Mouse (Mus musculus): ENCODE data around the gene Dbp. TPM values are rescaled to one million over a fixed set of nuclear protein-coding genes. Genes with fewer than 3 reads are reported as not detected.
A peak's percentile ranks its signal among the peaks of the same experiment; 100 is the strongest.

Gene Dbp
- polyA plus RNA-seq, 1 experiment from 2014 or later, result 3.2 TPM

DNA sequence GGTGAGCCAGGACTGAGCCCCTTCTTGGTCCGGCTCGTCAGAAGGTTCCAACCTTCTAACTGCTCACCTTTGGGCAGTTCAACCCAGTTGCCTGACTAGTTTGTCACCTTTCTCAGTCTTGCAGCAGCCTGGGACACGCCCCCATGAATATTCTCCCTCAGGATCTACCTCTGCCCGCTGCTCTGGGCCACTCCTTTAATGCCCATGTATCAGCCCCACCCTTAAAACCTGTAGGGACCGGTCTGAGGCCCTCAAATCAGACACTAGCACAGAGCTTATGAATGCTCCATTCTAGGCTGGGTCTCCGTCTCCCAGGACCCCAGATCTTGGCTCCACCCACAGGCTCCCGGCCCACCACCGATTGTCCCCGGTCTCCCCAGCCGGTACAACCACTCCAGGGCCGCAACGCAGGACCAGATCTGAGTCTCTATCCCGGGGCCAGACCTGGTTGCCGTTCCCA, 9.8 kb downstream of the Dbp start:
- no peaks in the 10 kb centered on the region for H3K27me3 ChIP-seq (replicated peaks; ENCODE audit: control insufficient read depth, insufficient read depth, low read length)
- no peaks in the 10 kb centered on the region for H3K9me3 ChIP-seq (ENCODE audit: control insufficient read depth, low read length)
- peak overlapping the region; percentile 85 for H3K4me2 ChIP-seq (ENCODE audit: low read length)
- peak overlapping the region; percentile 79 for H3K4me3 ChIP-seq (ENCODE audit: low read length)
- H3K36me3 ChIP-seq (ENCODE audit: control insufficient read depth, insufficient read depth, low read length), result peaks cover 32% of the 10 kb centered on the region
- H3K9ac ChIP-seq (ENCODE audit: low read depth, low read length), result peak overlapping the region; percentile 85
- peak overlapping the region; percentile 70 for H3K27ac ChIP-seq (ENCODE audit: low read depth, low read length)
- 10% methylated on average over 14 of the region's 14 CpGs for WGBS
- peaks cover 44% of the 10 kb centered on the region for H3K4me1 ChIP-seq (ENCODE audit: control insufficient read depth, insufficient read depth, low read depth, low read length)
- no peak for ATAC-seq

- peaks cover 42% of the 10 kb centered on the region for H3K4me1 ChIP-seq (ENCODE audit: control insufficient read depth, insufficient read depth, low read depth, low read length)
- H3K9me3 ChIP-seq (ENCODE audit: control insufficient read depth, low read length), result no peaks in the 10 kb centered on the region
- peak within 1 kb of the TSS; percentile 79 for H3K4me3 ChIP-seq (ENCODE audit: low read length)
- WGBS, result 8% methylated on average over 34 of the region's 34 CpGs
- H3K36me3 ChIP-seq (ENCODE audit: control insufficient read depth, insufficient read depth, low read length), result peaks cover 36% of the 10 kb centered on the region
- peak; percentile 93 for ATAC-seq
- peak within 1 kb of the TSS; percentile 85 for H3K9ac ChIP-seq (ENCODE audit: low read depth, low read length)
- peak within 1 kb of the TSS; percentile 70 for H3K27ac ChIP-seq (ENCODE audit: low read depth, low read length)
- peak within 1 kb of the TSS; percentile 85 for H3K4me2 ChIP-seq (ENCODE audit: low read length)
- no peaks in the 10 kb centered on the region for H3K27me3 ChIP-seq (replicated peaks; ENCODE audit: control insufficient read depth, insufficient read depth, low read length)
These were observed 10.3 kb downstream of the Dbp start, which contains the start of gene Rpl18 for GRCm38 (mm10) chr7:45715090-45715708. Gene Rpl18 (plus strand): TSS chr7:45715457.

DNA sequence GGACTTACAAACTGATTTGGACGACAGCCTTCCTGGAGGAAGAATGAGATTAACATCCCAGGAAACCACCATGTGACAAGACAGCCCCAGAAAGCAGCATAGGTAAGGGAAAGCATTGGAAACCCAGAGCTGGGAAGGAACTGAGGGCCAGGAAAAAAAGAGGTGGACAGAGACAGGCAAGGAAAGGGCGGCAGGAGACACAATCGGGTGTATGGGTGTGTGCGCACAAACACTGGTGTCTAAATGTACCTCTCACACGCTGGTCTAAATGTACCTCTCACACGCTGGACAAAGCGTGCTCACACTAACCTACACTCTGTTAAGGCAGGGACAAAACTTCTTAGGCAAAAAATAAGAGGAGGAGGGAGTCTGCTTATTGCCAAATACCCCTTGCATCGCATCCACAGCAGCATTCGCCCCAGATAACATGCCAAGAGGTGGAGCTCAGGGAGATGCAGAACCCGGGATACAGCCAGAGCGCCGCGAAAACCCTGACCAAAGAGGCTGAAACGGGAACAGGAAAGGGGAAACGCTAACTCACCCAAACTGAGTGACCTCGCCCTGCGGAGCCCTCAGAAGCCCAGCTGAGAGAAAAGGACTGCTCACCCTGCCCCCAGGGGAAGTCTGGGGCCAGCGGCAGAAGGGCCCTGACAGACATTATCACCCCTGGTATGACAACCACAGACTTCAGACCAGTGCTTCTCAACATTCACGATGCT, 11.0 kb downstream of the Dbp start:
- H3K4me1 ChIP-seq (ENCODE audit: control insufficient read depth, insufficient read depth, low read depth, low read length), result peaks cover 42% of the 10 kb centered on the region
- ATAC-seq, result no peak
- peaks cover 40% of the 10 kb centered on the region for H3K36me3 ChIP-seq (ENCODE audit: control insufficient read depth, insufficient read depth, low read length)
- H3K4me2 ChIP-seq (ENCODE audit: low read length), result peak overlapping the region; percentile 85
- H3K27ac ChIP-seq (ENCODE audit: low read depth, low read length), result peak overlapping the region; percentile 55
- H3K9me3 ChIP-seq (ENCODE audit: control insufficient read depth, low read length), result no peaks in the 10 kb centered on the region
- peak overlapping the region; percentile 39 for H3K9ac ChIP-seq (ENCODE audit: low read depth, low read length)
- 86% methylated on average over 19 of the region's 19 CpGs for WGBS
- peak overlapping the region; percentile 79 for H3K4me3 ChIP-seq (ENCODE audit: low read length)
- no peaks in the 10 kb centered on the region for H3K27me3 ChIP-seq (replicated peaks; ENCODE audit: control insufficient read depth, insufficient read depth, low read length)

DNA sequence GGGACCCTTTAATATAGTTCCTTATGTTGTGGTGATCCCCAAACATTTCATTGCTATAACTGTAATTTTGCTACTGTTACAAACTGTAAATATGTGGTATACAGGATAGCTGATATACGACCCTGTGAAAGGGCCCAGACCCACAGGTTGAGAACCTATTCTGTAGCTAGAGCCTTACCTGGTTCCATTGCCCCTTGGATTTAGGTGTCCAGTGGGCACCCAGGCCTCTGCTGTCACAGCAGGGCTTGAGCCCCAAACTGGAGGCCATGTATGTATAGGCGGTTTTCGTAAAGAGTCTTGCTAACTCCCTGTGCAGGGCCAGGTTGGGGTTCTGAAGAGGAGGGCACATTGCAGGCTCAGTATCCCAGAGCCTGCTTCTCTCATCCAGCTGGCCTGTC, 11.6 kb downstream of the Dbp start:
- H3K9ac ChIP-seq (ENCODE audit: low read depth, low read length), result no peak overlapping the region
- no peak overlapping the region for H3K4me3 ChIP-seq (ENCODE audit: low read length)
- WGBS, result 90% methylated on average over 3 of the region's 3 CpGs
- peaks cover 42% of the 10 kb centered on the region for H3K4me1 ChIP-seq (ENCODE audit: control insufficient read depth, insufficient read depth, low read depth, low read length)
- H3K9me3 ChIP-seq (ENCODE audit: control insufficient read depth, low read length), result no peaks in the 10 kb centered on the region
- peak overlapping the region; percentile 87 for H3K4me2 ChIP-seq (ENCODE audit: low read length)
- no peak overlapping the region for H3K27ac ChIP-seq (ENCODE audit: low read depth, low read length)
- peaks cover 36% of the 10 kb centered on the region for H3K36me3 ChIP-seq (ENCODE audit: control insufficient read depth, insufficient read depth, low read length)
- no peak for ATAC-seq
- no peaks in the 10 kb centered on the region for H3K27me3 ChIP-seq (replicated peaks; ENCODE audit: control insufficient read depth, insufficient read depth, low read length)

DNA sequence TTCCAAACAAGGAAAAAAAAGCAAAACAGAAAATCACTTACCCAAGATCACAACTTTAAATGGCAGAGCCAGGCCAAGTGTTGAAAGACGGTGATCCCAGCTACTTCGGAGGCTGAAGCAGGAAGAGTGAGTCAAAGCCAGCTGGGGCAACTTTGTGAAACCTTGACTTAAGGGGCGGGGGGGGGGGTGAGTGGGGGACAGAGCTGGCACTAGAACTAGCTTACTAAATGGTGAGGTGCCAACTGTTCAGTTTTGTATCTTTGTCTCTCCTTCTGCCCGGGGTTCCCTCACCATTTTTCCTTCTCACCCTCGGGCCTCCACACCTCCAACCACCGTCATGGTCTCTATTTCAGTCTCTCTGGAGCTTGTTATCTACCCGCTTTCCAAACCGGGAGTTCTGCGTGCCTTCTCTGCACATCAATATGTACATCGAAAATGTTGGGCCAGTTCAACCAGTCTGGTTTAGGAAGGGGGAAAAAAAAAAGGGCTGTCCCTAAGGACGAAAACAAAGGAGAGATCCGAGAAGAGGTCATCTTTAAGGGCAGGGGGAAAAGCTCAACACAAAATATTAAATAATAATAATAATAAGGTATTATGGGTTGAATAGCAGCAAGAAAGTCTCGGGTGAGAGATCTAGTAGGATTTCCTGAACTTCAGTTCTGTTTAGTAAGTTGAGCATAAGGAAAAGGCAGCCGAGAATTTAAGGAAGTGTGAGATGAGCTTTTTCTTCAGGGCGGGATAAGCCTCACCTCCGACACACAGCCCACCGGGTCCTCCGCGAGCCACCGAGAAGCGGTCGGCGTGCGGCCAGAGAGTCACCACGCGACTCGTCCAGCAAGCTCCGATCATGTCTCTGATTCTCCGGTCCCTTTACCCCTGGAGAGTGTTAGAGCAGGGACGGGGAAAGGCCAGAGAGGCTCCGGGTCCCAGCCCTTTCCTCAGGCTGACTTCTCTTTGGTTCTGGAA, 12.3 kb downstream of the Dbp start:
- H3K9ac ChIP-seq (ENCODE audit: low read depth, low read length), result peak overlapping the region; percentile 88
- peak; percentile 27 for ATAC-seq
- WGBS, result 13% methylated on average over 31 of the region's 31 CpGs
- H3K36me3 ChIP-seq (ENCODE audit: control insufficient read depth, insufficient read depth, low read length), result peaks cover 31% of the 10 kb centered on the region
- peak overlapping the region; percentile 71 for H3K4me3 ChIP-seq (ENCODE audit: low read length)
- H3K27ac ChIP-seq (ENCODE audit: low read depth, low read length), result peak overlapping the region; percentile 92
- H3K4me1 ChIP-seq (ENCODE audit: control insufficient read depth, insufficient read depth, low read depth, low read length), result peaks cover 42% of the 10 kb centered on the region
- H3K9me3 ChIP-seq (ENCODE audit: control insufficient read depth, low read length), result no peaks in the 10 kb centered on the region
- H3K27me3 ChIP-seq (replicated peaks; ENCODE audit: control insufficient read depth, insufficient read depth, low read length), result no peaks in the 10 kb centered on the region
- H3K4me2 ChIP-seq (ENCODE audit: low read length), result peak overlapping the region; percentile 87

GRCm38 (mm10) chr7:45717918-45718297, 13.0 kb downstream of the Dbp start, which contains the start of gene Sphk2:
Gene Sphk2 (minus strand): TSS chr7:45718002.
- WGBS, result under 1% methylated on average over 41 of the region's 41 CpGs
- H3K4me3 ChIP-seq (ENCODE audit: low read length), result peak within 1 kb of the TSS; percentile 71
- ATAC-seq, result peak; percentile 81
- H3K9ac ChIP-seq (ENCODE audit: low read depth, low read length), result peak within 1 kb of the TSS; percentile 88
- peaks cover 42% of the 10 kb centered on the region for H3K4me1 ChIP-seq (ENCODE audit: control insufficient read depth, insufficient read depth, low read depth, low read length)
- H3K9me3 ChIP-seq (ENCODE audit: control insufficient read depth, low read length), result no peaks in the 10 kb centered on the region
- H3K27ac ChIP-seq (ENCODE audit: low read depth, low read length), result peak within 1 kb of the TSS; percentile 92
- no peaks in the 10 kb centered on the region for H3K27me3 ChIP-seq (replicated peaks; ENCODE audit: control insufficient read depth, insufficient read depth, low read length)
- peak within 1 kb of the TSS; percentile 87 for H3K4me2 ChIP-seq (ENCODE audit: low read length)
- H3K36me3 ChIP-seq (ENCODE audit: control insufficient read depth, insufficient read depth, low read length), result peaks cover 25% of the 10 kb centered on the region

DNA sequence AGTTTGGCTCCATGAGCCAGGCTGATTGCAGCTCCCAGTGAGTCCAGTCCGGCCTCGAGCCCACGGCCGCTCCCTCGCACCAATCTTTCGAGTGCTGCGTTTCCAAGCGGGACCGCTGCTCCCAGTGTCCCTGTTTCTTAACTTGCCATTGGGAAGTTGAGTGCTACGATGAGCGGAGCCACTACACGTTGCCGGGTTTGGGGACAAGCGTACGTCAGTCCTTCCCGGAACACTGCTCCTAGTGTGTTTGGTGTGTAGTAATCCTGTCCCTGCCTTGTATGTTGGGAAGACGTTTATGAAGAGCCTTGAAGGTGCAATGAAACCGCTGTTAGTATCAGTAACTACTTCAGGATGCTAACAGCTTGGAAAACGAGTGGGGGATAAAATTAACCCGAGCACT, 13.4 kb downstream of the Dbp start:
- Histone ChIP-seq H3K27me3 (replicated peaks; ENCODE audit: control insufficient read depth, insufficient read depth, low read length) (no peaks in the 10 kb centered on the region), H3K4me3 (ENCODE audit: low read length) (peak overlapping the region; percentile 71), H3K27ac (ENCODE audit: low read depth, low read length) (peak overlapping the region; percentile 89), H3K9me3 (ENCODE audit: control insufficient read depth, low read length) (no peaks in the 10 kb centered on the region), H3K36me3 (ENCODE audit: control insufficient read depth, insufficient read depth, low read length) (peaks cover 21% of the 10 kb centered on the region), H3K4me1 (ENCODE audit: control insufficient read depth, insufficient read depth, low read depth, low read length) (peaks cover 42% of the 10 kb centered on the region), H3K9ac (ENCODE audit: low read depth, low read length) (peak overlapping the region; percentile 80), H3K4me2 (ENCODE audit: low read length) (peak overlapping the region; percentile 64)
- under 1% methylated on average over 20 of the region's 20 CpGs for WGBS
- no peak for ATAC-seq

DNA sequence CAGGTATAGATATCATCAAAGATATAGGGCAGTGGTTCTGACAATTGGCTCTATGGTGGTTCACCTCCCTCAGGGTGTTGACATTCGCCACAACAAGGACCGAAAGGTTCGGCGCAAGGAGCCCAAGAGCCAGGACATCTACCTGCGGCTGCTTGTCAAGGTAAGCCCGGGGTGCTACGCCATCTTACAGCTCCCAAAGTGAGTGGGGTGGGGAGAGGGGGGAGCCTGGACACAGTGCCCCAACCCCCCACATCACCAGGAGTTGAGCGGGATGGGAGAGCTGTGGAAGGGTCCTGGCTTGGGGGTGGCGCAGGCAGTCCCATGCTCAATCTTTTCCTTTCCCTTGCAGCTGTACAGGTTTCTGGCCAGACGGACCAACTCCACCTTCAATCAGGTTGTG, 14.3 kb downstream of the Dbp start:
- peak overlapping the region; percentile 64 for H3K4me2 ChIP-seq (ENCODE audit: low read length)
- no peak overlapping the region for H3K27ac ChIP-seq (ENCODE audit: low read depth, low read length)
- H3K27me3 ChIP-seq (replicated peaks; ENCODE audit: control insufficient read depth, insufficient read depth, low read length), result no peaks in the 10 kb centered on the region
- peaks cover 24% of the 10 kb centered on the region for H3K36me3 ChIP-seq (ENCODE audit: control insufficient read depth, insufficient read depth, low read length)
- ATAC-seq, result no peak
- H3K9me3 ChIP-seq (ENCODE audit: control insufficient read depth, low read length), result no peaks in the 10 kb centered on the region
- peak overlapping the region; percentile 52 for H3K9ac ChIP-seq (ENCODE audit: low read depth, low read length)
- peak overlapping the region; percentile 71 for H3K4me3 ChIP-seq (ENCODE audit: low read length)
- 86% methylated on average over 10 of the region's 10 CpGs for WGBS
- H3K4me1 ChIP-seq (ENCODE audit: control insufficient read depth, insufficient read depth, low read depth, low read length), result peaks cover 39% of the 10 kb centered on the region
